Mouse (Mus musculus) urinary bladder, postnatal 25 days (tissue): ENCODE measurements around the gene Rpl3.
A peak's percentile ranks its signal among the peaks of the same experiment; 100 is the strongest.

ENCODE experiments used
- DNase-seq: peaks from one replicate; pipeline ENCODE4 v3.0.0; 2022; ENCODE audit warnings: low spot score

Rpl3 gene

DNA sequence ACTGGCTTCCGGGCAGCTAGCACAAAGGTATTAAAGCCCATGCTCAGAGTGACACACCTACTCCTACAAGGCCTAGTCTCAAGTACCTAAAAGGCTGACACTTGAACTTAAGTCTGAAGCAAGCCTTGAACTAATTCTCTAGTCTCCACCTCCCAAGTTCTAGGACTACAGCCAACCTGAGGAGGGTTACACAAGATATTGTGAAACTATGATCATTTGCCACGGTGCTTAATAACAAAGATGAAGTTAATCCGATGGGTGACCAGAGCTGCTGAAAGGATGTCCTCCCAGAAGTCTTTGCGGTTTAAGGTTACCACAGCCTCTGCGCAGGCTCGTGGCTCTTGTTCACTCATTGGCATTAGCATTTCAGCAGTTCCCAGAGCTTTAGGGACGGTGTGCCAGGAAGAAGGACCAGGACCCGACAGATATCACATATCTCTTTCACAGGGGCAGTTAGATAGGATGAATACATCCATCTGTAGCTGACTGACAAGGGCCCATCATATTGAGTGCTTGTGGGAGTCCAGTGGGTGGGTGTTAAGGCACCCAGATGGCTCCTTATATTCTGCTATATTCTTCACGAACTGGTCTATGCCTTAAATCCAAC, 4.2 kb downstream of the Rpl3 start:
- DNase-seq, result no peak

DNA sequence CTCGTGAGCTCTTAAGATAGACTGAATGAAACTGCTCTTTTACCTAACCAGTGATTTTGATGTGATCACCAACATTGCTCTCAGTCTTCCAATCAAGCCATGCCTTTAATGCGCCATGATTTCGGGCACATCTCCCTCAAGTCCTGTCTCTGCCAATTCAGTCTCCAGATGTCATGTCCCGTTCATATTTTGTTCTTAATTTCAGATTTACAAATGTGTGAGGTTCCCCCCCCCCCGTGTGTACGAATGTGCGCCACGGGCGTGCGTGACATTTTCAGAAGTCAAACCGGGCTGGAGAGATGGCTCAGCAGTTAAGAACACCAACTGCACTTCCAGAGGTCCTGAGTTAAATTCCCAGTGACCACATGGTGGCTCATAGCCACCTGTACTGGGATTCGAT, 7.9 kb downstream of the Rpl3 start:
- no peak for DNase-seq

DNA sequence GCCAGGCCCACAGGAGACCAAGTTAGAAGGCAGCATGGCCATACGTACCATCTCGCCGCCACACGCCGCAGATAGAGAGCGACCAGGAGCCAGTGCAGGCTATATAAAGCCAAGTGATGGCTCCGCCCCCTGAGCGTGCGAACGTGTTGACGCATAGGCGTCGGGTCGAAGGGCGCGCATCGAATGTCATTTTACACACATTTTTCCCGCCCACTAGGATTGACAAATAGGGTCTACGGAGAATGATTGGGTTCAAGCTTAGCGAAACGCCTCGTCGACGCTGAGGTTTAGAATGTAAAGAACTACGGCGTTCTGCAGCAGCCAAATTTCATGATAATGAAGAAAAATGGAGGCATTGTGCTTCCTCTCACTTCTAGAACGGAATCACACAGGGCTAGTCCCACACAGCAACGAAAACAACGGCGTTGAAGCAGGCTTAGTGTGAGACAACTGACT, 8.4 kb downstream of the Rpl3 start:
- DNase-seq, result peak; percentile 99

DNA sequence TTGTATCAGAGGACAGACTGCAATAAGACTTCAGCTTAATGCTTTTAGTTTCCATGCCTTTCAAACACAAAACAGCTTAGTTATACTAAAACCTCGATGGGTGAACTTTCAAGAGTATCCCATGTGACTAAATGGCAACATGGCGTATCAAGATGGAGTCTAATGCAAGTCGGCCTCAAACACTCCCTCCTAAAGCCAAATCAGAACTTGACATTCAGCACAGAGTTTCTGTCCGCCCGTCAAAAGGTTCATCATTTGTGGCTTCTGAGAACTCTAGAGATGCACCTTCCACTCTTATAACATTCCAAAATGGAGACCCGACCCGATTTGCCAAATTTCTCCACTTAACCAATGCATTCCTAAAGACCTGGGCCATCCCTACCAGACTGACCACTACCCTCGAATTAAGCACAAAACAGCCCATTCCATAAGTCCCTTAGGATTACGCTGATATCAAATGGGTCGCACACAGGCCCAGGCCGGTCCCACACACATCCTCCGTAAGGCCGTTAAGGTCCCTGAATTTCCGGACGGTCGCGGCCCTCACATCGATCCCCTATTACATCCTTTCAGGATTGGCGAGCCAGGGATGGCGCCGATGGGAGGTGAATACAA, 8.9 kb downstream of the Rpl3 start:
- no peak for DNase-seq

DNA sequence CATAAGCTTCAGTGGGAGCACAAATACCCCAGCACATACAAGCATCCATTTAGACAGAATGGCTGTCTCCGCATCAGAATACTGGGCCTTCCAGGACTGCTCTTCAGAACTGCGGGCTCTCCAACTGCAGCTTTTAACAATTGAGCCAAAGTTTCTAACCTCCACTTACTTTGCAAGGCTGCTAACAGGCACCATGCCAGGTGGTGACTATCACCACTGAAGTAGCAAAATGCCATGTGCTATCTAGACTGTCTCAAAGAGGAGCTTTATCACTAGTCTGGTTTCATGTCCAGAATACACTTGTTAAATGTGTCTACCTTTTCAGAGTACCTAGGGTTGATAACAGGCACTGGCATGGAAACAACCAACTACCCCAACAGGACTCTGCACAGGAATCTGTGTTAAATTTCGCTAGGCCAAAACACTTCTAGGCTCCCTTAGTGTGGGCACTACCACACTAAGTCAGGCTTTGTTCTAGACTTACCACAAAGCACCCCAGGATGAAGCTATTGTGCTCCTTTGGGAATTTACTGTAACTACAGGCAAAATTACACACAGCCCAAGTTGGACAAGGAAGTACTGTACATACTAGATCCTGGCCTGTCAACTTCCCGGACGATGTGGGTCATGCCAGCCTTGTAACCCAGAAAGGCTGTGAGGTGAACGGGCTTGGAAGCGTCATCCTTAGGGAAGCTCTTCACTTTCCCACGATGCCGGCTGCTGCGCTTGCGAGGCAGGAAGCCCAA, 9.7 kb downstream of the Rpl3 start:
- DNase-seq, result no peak

DNA sequence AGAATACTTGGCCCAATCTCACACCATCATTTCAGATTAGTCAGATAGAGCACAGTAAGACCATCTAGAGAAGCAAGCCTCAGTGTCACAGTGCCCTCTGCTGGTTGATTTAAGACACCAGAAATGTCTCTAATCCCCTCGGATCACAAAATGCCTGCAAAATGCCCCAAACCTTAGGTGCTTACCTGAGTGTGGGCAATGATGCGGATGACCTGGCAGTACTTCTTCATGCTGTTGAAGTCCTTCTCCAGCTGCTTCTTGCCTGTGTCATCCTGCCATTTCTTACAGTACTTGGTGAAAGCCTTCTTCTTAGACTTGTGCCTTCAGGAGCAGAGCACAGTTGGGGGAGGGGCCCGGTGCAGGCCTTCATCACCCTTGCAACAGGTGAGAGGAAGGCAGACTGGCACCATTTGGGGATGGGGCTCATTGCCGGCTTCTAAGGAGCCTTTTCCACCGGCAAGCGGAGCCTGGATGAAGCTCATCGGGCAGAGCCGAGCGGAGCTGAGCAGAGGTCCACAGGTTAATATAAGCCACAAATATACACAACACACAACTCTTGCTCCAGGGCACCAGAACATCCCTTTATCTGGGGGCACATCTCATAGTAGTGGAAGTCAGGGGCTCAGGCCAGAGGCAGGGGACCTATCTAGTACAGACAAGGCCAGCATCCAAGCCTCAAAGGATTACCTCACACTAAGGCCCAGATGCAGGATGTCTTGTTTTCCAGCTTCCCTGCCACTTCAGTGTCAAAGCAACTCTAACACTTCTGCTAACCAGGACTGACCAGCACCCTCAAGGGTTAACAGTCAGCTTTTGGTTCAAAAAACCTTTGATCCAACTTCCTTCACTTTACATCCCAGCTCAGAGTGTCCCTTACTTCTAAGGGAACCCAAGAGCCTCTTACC, 10.7 kb downstream of the Rpl3 start:
- DNase-seq, result no peak

DNA sequence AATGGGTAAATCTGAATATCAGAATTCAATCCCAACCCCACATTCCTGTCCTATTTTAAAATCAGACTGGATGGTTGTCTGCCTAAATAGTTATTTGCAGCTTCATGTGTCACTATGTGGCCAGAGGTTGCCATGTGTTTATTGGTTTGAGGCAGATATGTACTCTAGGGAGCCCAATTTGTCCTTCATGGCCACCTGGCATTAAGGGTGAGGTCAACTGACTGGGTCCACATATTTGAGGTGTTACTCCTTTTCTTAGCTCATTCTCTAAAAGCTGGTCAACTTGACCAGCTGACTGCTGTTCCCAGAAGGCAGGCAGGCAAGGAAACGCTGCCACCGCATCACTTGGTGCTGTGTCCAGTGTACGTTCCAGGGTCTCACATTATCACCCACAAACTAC, 11.7 kb downstream of the Rpl3 start:
- DNase-seq, result no peak

DNA sequence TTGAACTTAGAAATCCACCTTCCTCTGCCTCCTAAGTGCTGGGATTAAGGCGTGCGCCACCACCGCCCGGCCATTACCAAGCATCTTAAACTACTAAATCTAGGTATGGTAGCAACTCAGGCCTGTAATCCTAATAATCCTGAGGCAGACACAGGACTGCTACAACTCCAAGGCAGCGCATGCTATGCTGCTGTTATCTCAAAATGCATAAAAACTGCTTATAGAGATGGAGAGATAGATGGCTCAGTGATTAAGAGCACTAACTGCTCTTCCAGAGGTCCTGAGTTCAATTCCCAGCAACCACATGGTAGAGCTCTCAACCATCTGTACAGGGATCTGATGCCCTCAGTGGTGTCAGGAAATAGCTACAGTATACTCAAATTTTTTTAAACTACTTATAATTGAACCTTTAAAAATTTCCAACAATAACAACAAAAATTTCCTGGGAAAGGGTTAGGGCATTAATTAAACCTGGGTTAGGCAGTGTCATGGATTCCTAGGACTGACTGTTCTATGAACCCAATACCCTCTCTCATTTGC, 12.5 kb downstream of the Rpl3 start:
- DNase-seq, result no peak

DNA sequence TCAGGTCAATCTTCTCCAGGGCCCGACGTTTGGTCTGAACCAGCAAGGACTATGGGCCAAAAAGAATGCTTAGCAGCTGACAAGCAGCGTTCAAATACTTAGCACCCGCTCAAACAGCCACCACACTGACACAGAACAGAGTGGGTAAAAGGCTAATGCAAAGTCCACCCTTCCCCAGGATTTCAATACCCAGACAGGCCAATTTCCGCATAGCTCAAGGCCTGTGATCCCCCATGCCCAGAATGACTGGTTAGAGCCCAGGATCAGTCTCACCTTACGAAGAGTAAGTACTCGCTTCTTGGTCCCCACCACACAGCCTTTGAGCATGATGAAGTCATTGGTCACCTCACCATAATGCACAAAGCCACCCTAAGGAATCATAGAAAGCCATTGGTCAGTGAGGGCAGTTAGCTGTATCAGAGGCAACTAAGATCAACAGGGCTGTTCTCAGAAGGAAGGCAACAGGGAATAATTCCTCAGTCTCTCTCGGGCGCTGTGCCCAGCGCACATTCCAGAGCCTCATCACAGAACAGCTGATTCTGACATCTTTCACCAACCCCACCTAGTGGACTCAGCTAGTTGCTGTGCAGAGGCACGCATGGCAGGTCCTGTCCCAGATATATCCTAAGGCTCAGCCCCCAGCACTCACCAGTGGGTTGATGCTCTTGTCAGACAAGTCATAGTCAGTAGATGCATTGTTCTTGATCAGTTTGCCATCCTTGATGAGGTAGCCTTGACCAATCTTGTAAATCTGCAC, 13.4 kb downstream of the Rpl3 start:
- no peak for DNase-seq

DNA sequence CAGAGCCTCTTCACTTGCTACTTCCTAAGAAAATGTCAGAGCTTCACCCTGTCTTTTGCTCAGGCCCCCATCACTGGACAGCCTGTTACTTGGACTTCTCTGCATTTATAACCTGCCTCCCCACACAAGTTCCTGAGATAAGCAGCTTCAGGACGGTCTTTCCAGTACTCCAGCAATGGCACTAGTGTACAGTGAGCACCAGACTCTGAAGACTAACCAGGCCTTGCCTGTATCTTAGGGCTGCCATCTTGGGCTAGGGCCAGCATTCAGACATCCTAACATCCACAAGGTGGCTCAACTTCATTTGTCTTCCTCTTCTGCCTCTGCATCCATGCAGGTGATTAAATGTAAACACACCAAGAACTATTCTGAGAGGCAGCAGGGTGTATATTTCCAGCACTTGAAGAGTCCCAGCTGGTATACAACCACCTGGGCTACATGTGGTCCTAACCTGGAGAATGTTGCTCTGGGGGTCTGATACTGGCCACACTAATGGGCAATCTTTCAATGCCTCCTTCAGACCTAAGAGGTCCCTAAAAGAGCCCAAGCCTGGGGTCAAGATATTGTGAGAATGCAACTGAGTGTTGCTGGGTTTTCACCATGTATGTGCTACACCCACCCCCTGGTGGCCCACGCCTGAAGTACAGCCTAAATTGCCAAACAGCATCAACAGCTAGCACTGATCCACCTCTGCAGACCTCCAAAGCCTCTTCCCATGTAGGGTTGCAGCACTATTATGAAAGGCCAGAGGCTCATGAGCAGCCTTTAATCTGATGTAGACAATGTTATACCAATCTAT, 15.1 kb downstream of the Rpl3 start:
- no peak for DNase-seq

DNA sequence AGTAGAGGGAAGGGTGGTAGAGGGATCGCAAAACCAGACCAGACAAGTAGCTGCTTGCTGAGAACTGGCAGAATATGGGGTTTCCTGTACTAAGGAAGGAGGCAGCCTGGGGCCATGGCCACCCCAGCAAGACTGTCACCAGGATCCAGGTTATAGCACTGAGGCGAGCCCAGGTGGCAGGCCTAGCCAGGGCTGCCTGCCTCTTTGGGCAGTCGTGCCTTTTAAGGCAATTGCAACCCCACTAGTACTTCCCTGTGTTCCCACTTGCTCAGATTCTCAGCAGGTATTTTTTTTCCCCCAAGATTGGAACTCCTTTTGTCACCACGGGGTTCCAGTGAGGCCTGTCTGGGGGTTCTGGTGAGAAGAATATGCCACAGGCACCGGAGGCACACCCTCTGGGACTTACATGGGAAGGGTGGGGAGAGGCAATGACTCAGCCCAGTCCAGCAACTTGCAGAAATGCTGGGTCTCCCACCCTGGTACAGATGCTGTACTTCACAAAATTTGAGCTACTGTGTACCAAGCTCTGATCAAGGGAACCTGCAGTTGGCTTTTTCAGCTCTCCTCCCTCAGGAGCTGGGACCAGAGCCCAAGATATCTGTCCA, 15.8 kb downstream of the Rpl3 start:
- no peak for DNase-seq

DNA sequence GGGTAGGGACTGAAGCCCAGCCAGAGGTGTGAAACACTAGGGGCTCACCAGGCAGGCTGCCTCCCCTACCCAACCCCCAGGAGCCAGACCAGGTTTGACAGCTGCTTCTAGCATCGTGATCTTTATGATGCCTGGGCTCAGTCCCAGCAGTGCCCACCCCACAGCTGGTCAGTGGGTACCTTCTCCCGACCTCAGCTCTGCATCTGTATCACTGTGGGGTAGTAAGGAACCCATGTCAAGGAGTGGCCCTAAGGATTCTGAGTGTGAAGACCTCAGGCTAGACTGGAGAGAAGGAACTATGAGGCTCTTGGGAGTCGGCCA, 16.3 kb downstream of the Rpl3 start:
- DNase-seq, result no peak

DNA sequence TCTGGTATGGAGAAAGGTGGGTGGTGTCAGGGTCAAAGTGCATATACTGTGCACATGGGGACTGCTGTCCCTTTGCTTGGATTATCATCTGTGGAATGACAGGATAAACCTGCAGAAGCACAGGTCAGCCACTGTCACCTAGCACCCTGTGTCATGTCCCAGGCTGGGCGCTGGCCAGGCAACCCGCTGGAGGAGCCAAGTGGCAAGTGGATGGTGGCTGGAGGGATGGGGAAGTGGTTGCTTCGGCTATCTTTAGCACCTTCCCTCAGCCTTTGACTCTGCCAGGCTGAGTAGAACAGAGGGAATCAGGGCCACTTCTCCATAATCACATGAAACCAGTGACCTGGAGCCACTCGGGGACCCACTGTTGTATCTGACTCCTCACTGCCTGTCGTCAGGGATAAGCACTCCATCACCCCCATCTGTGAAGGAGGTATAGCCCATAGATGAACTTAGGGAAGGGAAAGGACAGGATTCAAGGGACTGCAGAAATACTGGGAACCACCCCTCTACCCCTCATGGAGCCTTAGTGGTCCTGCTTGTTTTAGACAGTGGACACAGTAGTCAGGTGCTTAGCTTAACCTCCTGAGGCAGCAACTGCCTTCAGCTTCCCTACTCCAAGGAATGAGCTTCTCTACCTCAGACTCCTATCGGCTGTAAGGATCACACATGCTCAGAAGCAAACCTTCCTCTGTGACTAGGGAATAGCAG, 16.9 kb downstream of the Rpl3 start:
- no peak for DNase-seq

DNA sequence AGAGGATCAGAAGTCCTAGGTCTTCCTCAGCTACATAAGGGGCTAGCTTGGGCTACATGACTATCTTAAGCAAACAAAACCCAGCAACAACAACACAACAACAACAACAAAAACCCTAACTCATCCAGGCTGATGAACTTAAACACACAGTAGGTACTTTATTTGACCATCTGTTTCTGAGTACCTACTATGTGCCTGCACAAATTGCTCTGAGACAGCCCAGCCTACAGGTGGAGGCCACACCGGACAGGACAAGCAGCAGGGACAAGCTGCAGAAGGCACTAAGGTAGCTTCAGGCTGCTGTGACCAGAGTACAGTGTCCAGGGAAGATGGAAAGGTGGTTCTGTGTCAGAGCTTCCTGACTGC, 18.4 kb downstream of the Rpl3 start:
- no peak for DNase-seq

DNA sequence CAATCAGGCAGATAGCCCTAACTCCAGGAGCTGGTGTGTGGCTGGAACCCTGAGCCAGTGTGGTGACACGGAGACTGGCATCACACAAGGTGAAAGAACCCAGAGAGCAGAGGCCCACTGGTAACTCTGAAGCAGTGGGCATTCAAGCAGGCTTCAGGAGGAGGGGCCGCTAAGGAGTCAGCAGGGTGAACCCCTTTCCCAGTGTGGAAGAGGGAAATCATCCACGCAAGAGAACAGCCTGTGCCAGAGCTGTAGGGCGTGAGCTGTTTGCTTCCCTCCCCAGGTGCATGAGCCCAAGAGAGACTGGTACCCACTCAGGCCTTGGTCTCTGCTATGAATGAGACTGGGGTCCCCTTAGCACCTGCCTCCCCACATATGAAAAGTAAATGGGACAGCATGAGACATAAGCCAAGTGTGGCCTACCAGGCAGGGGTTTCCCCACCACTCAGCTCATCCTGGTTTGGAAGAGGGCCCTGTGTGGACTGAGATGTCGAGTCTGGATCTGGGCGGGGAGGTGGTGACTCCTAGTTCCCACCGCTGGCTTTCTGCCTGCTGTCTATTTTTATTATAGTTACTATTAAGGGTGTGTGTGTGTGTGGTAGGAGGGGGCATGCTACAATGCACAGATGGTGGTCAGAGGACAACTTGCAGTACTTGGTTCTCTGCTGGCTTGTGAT, 19.0 kb downstream of the Rpl3 start:
- DNase-seq, result no peak

DNA sequence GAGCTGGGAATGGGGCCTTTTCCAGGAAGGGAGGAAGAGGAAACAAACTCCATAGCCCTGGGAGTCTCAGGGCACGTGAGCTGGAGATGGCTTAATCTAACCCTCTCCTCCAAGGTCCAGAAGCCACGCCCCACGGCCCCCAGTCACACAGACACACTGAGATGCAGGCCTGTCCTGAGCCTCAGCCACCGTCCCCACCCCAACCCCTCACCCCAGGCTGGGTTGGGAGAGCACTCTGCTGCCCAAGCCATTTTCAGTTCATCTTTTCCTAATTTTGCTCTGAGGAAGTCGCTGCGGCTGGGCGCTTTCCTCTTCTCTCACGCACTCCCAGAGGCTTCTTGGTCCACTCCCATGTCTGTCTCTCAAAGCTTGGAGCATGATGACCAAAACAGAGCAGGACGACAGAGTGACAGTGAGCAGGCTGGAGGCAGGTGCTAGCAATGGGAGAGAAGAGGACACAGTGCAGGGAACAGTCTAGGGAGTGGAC, 19.7 kb downstream of the Rpl3 start:
- no peak for DNase-seq

DNA sequence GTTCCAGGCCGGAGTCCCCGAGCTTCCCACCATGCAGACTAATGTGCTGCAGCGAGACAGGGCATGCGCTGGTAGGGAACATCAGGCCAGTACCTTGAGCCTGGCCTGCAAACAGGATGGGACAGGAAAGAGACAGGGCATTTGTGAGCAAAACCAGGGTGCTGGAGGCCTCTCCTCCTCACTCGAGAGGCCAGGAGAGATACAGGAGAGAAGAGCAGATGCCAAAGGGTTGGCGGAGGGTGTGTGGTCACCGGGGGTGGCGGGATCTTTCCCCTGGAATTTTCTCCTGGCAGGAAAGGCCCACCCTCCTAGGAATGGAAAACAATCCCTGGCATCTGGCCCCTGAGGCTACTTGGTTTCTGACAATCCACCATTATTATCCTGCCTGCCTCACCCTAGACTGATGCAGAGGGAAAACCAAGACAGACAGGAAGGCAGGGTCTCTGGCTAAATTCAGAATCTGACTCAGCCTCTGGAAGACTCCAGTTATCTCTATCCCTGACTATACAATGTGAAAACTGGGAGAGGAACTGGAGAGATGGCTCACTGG, 21.5 kb downstream of the Rpl3 start:
- DNase-seq, result no peak

DNA sequence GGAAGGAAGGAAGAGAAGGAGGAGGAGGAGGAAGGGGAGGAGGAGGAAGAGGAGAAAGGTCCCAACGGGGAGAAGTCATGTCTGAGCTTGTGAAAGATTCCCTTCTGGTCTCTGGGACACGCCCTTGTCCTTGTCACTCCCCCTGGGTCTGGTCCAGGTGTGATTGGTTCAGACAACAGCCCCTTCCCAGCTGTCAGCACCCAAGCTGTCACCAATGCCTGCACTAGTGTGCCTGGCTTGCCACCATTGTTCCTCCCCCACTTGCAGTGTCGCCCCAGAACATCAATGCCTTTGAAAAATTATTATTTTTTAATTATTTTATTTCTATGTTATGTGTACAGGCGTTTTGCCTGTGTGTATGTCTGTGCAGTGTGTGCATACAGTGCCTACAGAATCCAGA, 22.5 kb downstream of the Rpl3 start:
- no peak for DNase-seq

DNA sequence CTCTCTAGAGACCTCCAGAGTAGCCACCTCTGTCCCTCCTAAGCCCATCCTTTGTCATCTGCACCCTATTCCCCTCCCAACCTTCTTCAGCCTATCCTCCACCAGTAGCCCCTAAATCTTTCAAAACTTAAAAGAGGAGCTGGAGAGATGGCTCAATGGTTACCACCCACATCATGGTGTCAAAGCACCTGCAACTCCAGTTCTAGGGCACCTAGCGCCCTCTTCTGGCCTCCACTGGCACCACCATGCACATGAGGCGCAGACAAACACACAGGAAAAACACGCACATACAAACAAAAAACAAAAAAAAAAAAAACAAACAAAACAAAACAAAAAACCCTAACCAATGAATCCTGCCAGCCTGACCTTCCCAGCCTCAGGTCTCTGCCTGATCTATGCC, 25.1 kb downstream of the Rpl3 start:
- no peak for DNase-seq
